Mouse (Mus musculus) liver, embryonic 11.5 days (tissue): ENCODE results near the gene Rfxap. TPM values are rescaled to one million over a fixed set of nuclear protein-coding genes. Genes with fewer than 3 reads are reported as not detected.
"Not testable (repeated sequence)": the region's sequence is repeated elsewhere in the genome, so short reads cannot be mapped to it uniquely, and the experiment has no call there.

Source experiments
- ATAC-seq: fragments of 200-750 bp; cut with Nextera tagmentation; replicated peaks from 2 replicates; pipeline ENCODE4 v1.8.0; 2017; ENCODE audit warnings: moderate number of reproducible peaks, mild to moderate bottlenecking, moderate TSS enrichment, moderate library complexity; ENCODE audit not compliant: low FRiP score
- DNase-seq: peaks from one replicate; pipeline ENCODE4 v3.0.0-alpha.2; 2017; ENCODE audit warnings: low spot score
- H3K27ac ChIP-seq: fragments of 300-500 bp; sonication (generic); 2 replicates; pipeline ENCODE4 v1.5.1; 2014; ENCODE audit warnings: mild to moderate bottlenecking, low read depth, low read length, control low read depth
- H3K27me3 ChIP-seq: fragments of 300-500 bp; sonication (generic); replicated peaks from 2 replicates; pipeline ENCODE4 v1.6.1; 2014; ENCODE audit warnings: low read length, mixed read lengths; ENCODE audit not compliant: control insufficient read depth, insufficient read depth
- H3K36me3 ChIP-seq: fragments of 300-500 bp; sonication (generic); 2 replicates; pipeline ENCODE4 v1.6.1; 2014; ENCODE audit warnings: mild to moderate bottlenecking, low read length, moderate library complexity, mixed read lengths; ENCODE audit not compliant: control insufficient read depth, insufficient read depth
- H3K4me1 ChIP-seq: fragments of 300-500 bp; sonication (generic); replicated peaks from 2 replicates; pipeline ENCODE4 v1.6.1; 2014; ENCODE audit warnings: low read length, mixed read lengths; ENCODE audit not compliant: control insufficient read depth, insufficient read depth
- H3K4me2 ChIP-seq: fragments of 300-500 bp; sonication (generic); 2 replicates; pipeline ENCODE4 v1.6.1; 2014; ENCODE audit warnings: mild to moderate bottlenecking, control low read depth, moderate library complexity
- H3K4me3 ChIP-seq: fragments of 300-500 bp; sonication (generic); 2 replicates; pipeline ENCODE4 v1.5.1; 2014; ENCODE audit warnings: low read depth, low read length, control low read depth
- H3K9ac ChIP-seq: fragments of 300-500 bp; sonication (generic); 2 replicates; pipeline ENCODE4 v1.6.1; 2014; ENCODE audit warnings: low read depth, low read length, control low read depth
- H3K9me3 ChIP-seq: fragments of 300-500 bp; sonication (generic); 2 replicates; pipeline ENCODE4 v1.6.1; 2016; ENCODE audit warnings: low read length, inconsistent platforms, mixed read lengths; ENCODE audit not compliant: control insufficient read depth
- WGBS: fragments of 180-500 bp; shearing (Covaris S2); extraction: QIAGEN DNeasy Blood & Tissue Kit; methylation state at CpG from one replicate; pipeline ENCODE4 v1.1.7; 2014; 5-methylcytosine and 5-hydroxymethylcytosine counted together
- polyA plus RNA-seq: library from polyadenylated mRNA; unstranded; fragments of >200 nt; fragmentation: Nextera tagmentation; extraction: Ambion mirVana; gene quantifications from 2 replicates; pipeline ENCODE4 v1.2.1, GENCODE M21; 2014

The Rfxap gene
- polyA plus RNA-seq, 1 experiment from 2014 or later, result 38.1 TPM

- no peak overlapping the region for H3K4me3 ChIP-seq
- H3K4me2 ChIP-seq, result no peak overlapping the region
- H3K27me3 ChIP-seq, result no peaks in the 10 kb centered on the region
- H3K27ac ChIP-seq, result no peak overlapping the region
- no peaks in the 10 kb centered on the region; the same call in 1 of the 2 replicates for H3K36me3 ChIP-seq
- H3K4me1 ChIP-seq, result no peaks in the 10 kb centered on the region
- ATAC-seq, result no peak
- WGBS, result 60% methylated on average over 7 of the region's 7 CpGs
- no peak for DNase-seq
- H3K9me3 ChIP-seq, result peaks cover 3% of the 10 kb centered on the region; the same call in 1 of the 2 replicates
- no peak overlapping the region for H3K9ac ChIP-seq
Measured at GRCm38 (mm10) chr3:54775989-54776631, 31.5 kb downstream of the Rfxap start.

- H3K9me3 ChIP-seq, result peaks cover 3% of the 10 kb centered on the region; the same call in 1 of the 2 replicates
- no peak overlapping the region for H3K4me2 ChIP-seq
- H3K4me3 ChIP-seq, result no peak overlapping the region
- 78% methylated on average over 6 of the region's 6 CpGs for WGBS
- H3K27me3 ChIP-seq, result no peaks in the 10 kb centered on the region
- H3K36me3 ChIP-seq, result no peaks in the 10 kb centered on the region
- H3K9ac ChIP-seq, result no peak overlapping the region
- DNase-seq, result no peak
- no peak for ATAC-seq
- no peaks in the 10 kb centered on the region for H3K4me1 ChIP-seq
- no peak overlapping the region for H3K27ac ChIP-seq
Measured at GRCm38 (mm10) chr3:54773613-54774012, 34.0 kb downstream of the Rfxap start.

- no peak overlapping the region for H3K9ac ChIP-seq
- H3K4me1 ChIP-seq, result no peaks in the 10 kb centered on the region
- no peak overlapping the region for H3K27ac ChIP-seq
- DNase-seq (no peak), ATAC-seq (no peak)
- WGBS, result 74% methylated on average over 17 of the region's 17 CpGs
- H3K36me3 ChIP-seq, result no peaks in the 10 kb centered on the region
- peaks cover 3% of the 10 kb centered on the region; the same call in 1 of the 2 replicates for H3K9me3 ChIP-seq
- H3K27me3 ChIP-seq, result no peaks in the 10 kb centered on the region
- H3K4me2 ChIP-seq, result no peak overlapping the region
- no peak overlapping the region for H3K4me3 ChIP-seq
Measured at GRCm38 (mm10) chr3:54769349-54770275, 38.0 kb downstream of the Rfxap start.

GRCm38 (mm10) chr3:54768592-54768991, 39.0 kb downstream of the Rfxap start:
- no peak overlapping the region for H3K4me3 ChIP-seq
- no peak overlapping the region for H3K27ac ChIP-seq
- no peak overlapping the region for H3K9ac ChIP-seq
- no peaks in the 10 kb centered on the region for H3K4me1 ChIP-seq
- peaks cover 3% of the 10 kb centered on the region; the same call in 1 of the 2 replicates for H3K9me3 ChIP-seq
- ATAC-seq (no peak), DNase-seq (no peak)
- no peaks in the 10 kb centered on the region for H3K36me3 ChIP-seq
- WGBS, result 77% methylated on average over 8 of the region's 8 CpGs
- H3K4me2 ChIP-seq, result no peak overlapping the region
- H3K27me3 ChIP-seq, result no peaks in the 10 kb centered on the region

- DNase-seq (no peak), ATAC-seq (no peak)
- WGBS, result 76% methylated on average over 5 of the region's 5 CpGs
- H3K4me2 ChIP-seq, result no peak overlapping the region
- no peaks in the 10 kb centered on the region for H3K4me1 ChIP-seq
- H3K9me3 ChIP-seq, result 0 out of 2 replicates have a peak, but pooled peaks cover 3% of the 10 kb centered on the region
- H3K27ac ChIP-seq, result no peak overlapping the region
- H3K9ac ChIP-seq, result no peak overlapping the region
- no peaks in the 10 kb centered on the region for H3K36me3 ChIP-seq
- H3K4me3 ChIP-seq, result no peak overlapping the region
- H3K27me3 ChIP-seq, result no peaks in the 10 kb centered on the region
Measured at GRCm38 (mm10) chr3:54766811-54767210, 40.8 kb downstream of the Rfxap start.

- H3K36me3 ChIP-seq, result no peaks in the 10 kb centered on the region
- 0 out of 2 replicates have a peak, but pooled peaks cover 3% of the 10 kb centered on the region for H3K9me3 ChIP-seq
- no peak overlapping the region for H3K9ac ChIP-seq
- H3K4me2 ChIP-seq, result no peak overlapping the region
- 74% methylated on average over 14 of the region's 14 CpGs for WGBS
- peaks cover 3% of the 10 kb centered on the region; the same call in 1 of the 2 replicates for H3K4me1 ChIP-seq
- no peak for DNase-seq
- ATAC-seq, result no peak
- H3K27ac ChIP-seq, result no peak overlapping the region
- no peak overlapping the region for H3K4me3 ChIP-seq
- H3K27me3 ChIP-seq, result no peaks in the 10 kb centered on the region
Measured at GRCm38 (mm10) chr3:54766034-54766433, 41.6 kb downstream of the Rfxap start.

- not testable (repeated sequence) for H3K4me2 ChIP-seq, H3K27ac ChIP-seq, ATAC-seq, DNase-seq, H3K4me3 ChIP-seq, H3K9ac ChIP-seq, H3K9me3 ChIP-seq, H3K27me3 ChIP-seq, H3K36me3 ChIP-seq, H3K4me1 ChIP-seq
- 81% methylated on average over 6 of the region's 6 CpGs for WGBS
Measured at GRCm38 (mm10) chr3:54765521-54765920, 42.1 kb downstream of the Rfxap start.

- Histone ChIP-seq H3K27ac (no peak overlapping the region), H3K9ac (no peak overlapping the region), H3K27me3 (no peaks in the 10 kb centered on the region), H3K4me1 (peaks cover 5% of the 10 kb centered on the region; the same call in 1 of the 2 replicates), H3K9me3 (0 out of 2 replicates have a peak, but pooled peaks cover 3% of the 10 kb centered on the region), H3K4me2 (no peak overlapping the region), H3K36me3 (no peaks in the 10 kb centered on the region), H3K4me3 (no peak overlapping the region)
- no peak for DNase-seq
- ATAC-seq, result no peak
- WGBS, result 73% methylated on average over 18 of the region's 18 CpGs
Measured at GRCm38 (mm10) chr3:54764418-54764817, 43.2 kb downstream of the Rfxap start.
